Mouse (Mus musculus): Measurements from ENCODE around the gene Szrd1. TPM values are rescaled to one million over a fixed set of nuclear protein-coding genes. Genes with fewer than 3 reads are reported as not detected.
"Not testable (repeated sequence)": the region's sequence is repeated elsewhere in the genome, so short reads cannot be mapped to it uniquely, and the experiment has no call there.

The Szrd1 gene
- polyA plus RNA-seq, 1 experiment: 8.2 TPM

GRCm38 (mm10) chr4:141148009-141148801 lies 8.6 kb upstream of the Szrd1 start:
- Histone ChIP-seq H3K4me1 (ENCODE audit: control insufficient read depth, insufficient read depth, low read length) (peaks cover 5% of the 10 kb centered on the region), H3K36me3 (ENCODE audit: control insufficient read depth, insufficient read depth, low read length) (no peaks in the 10 kb centered on the region; the same call in 1 of the 2 replicates), H3K27ac (ENCODE audit: control insufficient read depth, insufficient read depth, low read depth, low read length) (peak overlapping the region; percentile 69), H3K4me3 (ENCODE audit: control insufficient read depth, low read depth, low read length) (peak overlapping the region; percentile 87), H3K27me3 (ENCODE audit: control insufficient read depth, insufficient read depth, low read length) (no peaks in the 10 kb centered on the region)
- TF ChIP-seq CTCF (IDR thresholded peaks at IDR 0.05; ENCODE audit: control insufficient read depth, insufficient read depth, insufficient replicate concordance, low read depth, low read length) (no peak), POLR2A (IDR thresholded peaks at IDR 0.05; ENCODE audit: control insufficient read depth, low read depth, low read length) (no peak)

GRCm38 (mm10) chr4:141147112-141148008 lies 7.8 kb upstream of the Szrd1 start, which contains the start of gene Fbxo42:
TSS of gene Fbxo42 (plus strand) at chr4:141147913.
- H3K4me3 ChIP-seq (ENCODE audit: control insufficient read depth, low read depth, low read length): peak within 1 kb of the TSS; percentile 87
- no peaks in the 10 kb centered on the region; the same call in 1 of the 2 replicates for H3K36me3 ChIP-seq (ENCODE audit: control insufficient read depth, insufficient read depth, low read length)
- no peaks in the 10 kb centered on the region for H3K27me3 ChIP-seq (ENCODE audit: control insufficient read depth, insufficient read depth, low read length)
- peak within 1 kb of the TSS; percentile 86 for H3K27ac ChIP-seq (ENCODE audit: control insufficient read depth, insufficient read depth, low read depth, low read length)
- H3K4me1 ChIP-seq (ENCODE audit: control insufficient read depth, insufficient read depth, low read length): peaks cover 5% of the 10 kb centered on the region
- TF ChIP-seq CTCF (IDR thresholded peaks at IDR 0.05; ENCODE audit: control insufficient read depth, insufficient read depth, insufficient replicate concordance, low read depth, low read length) (peak; percentile 50; the same call in 1 of the 2 replicates), POLR2A (IDR thresholded peaks at IDR 0.05; ENCODE audit: control insufficient read depth, low read depth, low read length) (peak; percentile 74)

DNA sequence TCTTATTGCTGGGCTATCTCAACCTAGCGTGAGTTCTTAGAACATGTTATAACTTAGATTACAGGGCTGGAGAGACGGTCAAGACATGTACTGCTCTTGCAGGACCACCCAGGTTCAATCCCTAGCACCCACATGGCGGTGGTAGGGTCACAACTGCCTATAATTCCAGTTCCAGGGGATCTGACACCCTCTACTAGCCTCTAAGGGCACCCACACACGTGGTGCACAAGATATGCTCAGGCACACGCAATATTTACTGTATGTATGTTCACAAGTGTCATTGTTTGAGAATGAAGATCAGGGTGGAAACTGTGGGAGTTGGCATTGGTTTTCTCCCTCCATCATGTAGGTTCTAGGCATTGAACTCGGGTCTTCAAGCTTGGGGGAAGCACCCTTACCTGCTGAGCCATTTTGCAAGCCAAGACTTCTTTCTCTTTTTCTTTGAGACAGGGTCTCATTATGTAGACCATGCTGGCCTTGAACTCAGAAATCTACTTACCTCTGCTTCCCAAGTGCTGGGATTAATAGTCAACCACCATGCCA lies 7.0 kb upstream of the Szrd1 start:
- H3K4me3 ChIP-seq (ENCODE audit: control insufficient read depth, low read depth, low read length): peak overlapping the region; percentile 41; the same call in 1 of the 2 replicates
- H3K4me1 ChIP-seq (ENCODE audit: control insufficient read depth, insufficient read depth, low read length): peaks cover 5% of the 10 kb centered on the region
- no peaks in the 10 kb centered on the region for H3K27me3 ChIP-seq (ENCODE audit: control insufficient read depth, insufficient read depth, low read length)
- TF ChIP-seq POLR2A (IDR thresholded peaks at IDR 0.05; ENCODE audit: control insufficient read depth, low read depth, low read length) (no peak), CTCF (IDR thresholded peaks at IDR 0.05; ENCODE audit: control insufficient read depth, insufficient read depth, insufficient replicate concordance, low read depth, low read length) (no peak)
- no peaks in the 10 kb centered on the region; the same call in 1 of the 2 replicates for H3K36me3 ChIP-seq (ENCODE audit: control insufficient read depth, insufficient read depth, low read length)
- H3K27ac ChIP-seq (ENCODE audit: control insufficient read depth, insufficient read depth, low read depth, low read length): no peak overlapping the region

DNA sequence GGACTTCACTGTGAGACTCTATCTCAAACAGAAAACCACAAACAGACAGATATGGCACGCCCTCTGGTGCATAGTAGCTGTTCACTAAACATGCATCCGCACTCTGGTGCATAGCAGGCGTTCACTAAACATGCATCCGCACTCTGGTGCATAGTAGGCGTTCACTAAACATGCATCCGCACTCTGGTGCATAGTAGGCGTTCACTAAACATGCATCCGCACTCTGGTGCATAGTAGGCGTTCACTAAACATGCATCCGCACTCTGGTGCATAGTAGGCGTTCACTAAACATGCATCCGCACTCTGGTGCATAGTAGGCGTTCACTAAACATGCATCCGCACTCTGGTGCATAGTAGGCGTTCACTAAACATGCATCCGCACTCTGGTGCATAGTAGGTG lies 5.5 kb upstream of the Szrd1 start:
- not testable (repeated sequence) for H3K27me3 ChIP-seq (ENCODE audit: control insufficient read depth, insufficient read depth, low read length); H3K4me1 ChIP-seq (ENCODE audit: control insufficient read depth, insufficient read depth, low read length); H3K27ac ChIP-seq (ENCODE audit: control insufficient read depth, insufficient read depth, low read depth, low read length); H3K4me3 ChIP-seq (ENCODE audit: control insufficient read depth, low read depth, low read length); H3K36me3 ChIP-seq (ENCODE audit: control insufficient read depth, insufficient read depth, low read length)

DNA sequence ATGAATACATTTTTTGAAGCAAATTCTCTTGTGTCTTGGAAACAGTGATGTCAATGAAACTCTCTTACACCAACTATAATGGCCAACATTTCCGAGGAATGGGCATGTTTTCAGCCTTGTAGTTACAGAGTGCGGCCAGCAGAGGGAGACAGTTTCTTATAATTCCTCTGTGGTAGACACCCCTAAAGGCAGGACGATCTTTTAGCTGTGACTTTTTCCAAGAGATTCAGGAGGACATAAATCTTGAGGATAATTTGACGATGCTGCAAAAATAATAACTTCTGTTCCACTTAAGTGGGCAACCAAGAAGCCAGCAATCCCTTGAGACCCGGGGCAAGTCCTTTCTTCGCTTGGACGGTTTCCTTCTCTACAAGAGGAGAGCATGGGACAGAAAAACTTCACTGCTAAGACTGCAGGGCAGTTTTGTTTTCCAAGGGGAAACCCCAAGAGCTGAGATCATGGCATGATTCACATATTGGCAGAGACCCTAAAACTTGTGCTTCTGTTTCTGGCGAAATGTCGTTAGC lies 2.8 kb upstream of the Szrd1 start:
- TF ChIP-seq CTCF (IDR thresholded peaks at IDR 0.05; ENCODE audit: control insufficient read depth, insufficient read depth, insufficient replicate concordance, low read depth, low read length): peak; percentile 28; the same call in 1 of the 2 replicates
- TF ChIP-seq POLR2A (IDR thresholded peaks at IDR 0.05; ENCODE audit: control insufficient read depth, low read depth, low read length): no peak
- no peaks in the 10 kb centered on the region for H3K27me3 ChIP-seq (ENCODE audit: control insufficient read depth, insufficient read depth, low read length)
- no peaks in the 10 kb centered on the region; the same call in 1 of the 2 replicates for H3K36me3 ChIP-seq (ENCODE audit: control insufficient read depth, insufficient read depth, low read length)
- no peak overlapping the region for H3K27ac ChIP-seq (ENCODE audit: control insufficient read depth, insufficient read depth, low read depth, low read length)
- H3K4me3 ChIP-seq (ENCODE audit: control insufficient read depth, low read depth, low read length): no peak overlapping the region
- H3K4me1 ChIP-seq (ENCODE audit: control insufficient read depth, insufficient read depth, low read length): peaks cover 6% of the 10 kb centered on the region

- Histone ChIP-seq H3K4me3 (ENCODE audit: control insufficient read depth, low read depth, low read length) (no peak overlapping the region), H3K36me3 (ENCODE audit: control insufficient read depth, insufficient read depth, low read length) (no peaks in the 10 kb centered on the region; the same call in 1 of the 2 replicates), H3K27me3 (ENCODE audit: control insufficient read depth, insufficient read depth, low read length) (no peaks in the 10 kb centered on the region), H3K4me1 (ENCODE audit: control insufficient read depth, insufficient read depth, low read length) (peaks cover 4% of the 10 kb centered on the region; the same call in 1 of the 2 replicates), H3K27ac (ENCODE audit: control insufficient read depth, insufficient read depth, low read depth, low read length) (no peak overlapping the region)
- TF ChIP-seq CTCF (IDR thresholded peaks at IDR 0.05; ENCODE audit: control insufficient read depth, insufficient read depth, insufficient replicate concordance, low read depth, low read length): no peak
- TF ChIP-seq POLR2A (IDR thresholded peaks at IDR 0.05; ENCODE audit: control insufficient read depth, low read depth, low read length): no peak
Observed at GRCm38 (mm10) chr4:141140967-141141366, 1.4 kb upstream of the Szrd1 start.

DNA sequence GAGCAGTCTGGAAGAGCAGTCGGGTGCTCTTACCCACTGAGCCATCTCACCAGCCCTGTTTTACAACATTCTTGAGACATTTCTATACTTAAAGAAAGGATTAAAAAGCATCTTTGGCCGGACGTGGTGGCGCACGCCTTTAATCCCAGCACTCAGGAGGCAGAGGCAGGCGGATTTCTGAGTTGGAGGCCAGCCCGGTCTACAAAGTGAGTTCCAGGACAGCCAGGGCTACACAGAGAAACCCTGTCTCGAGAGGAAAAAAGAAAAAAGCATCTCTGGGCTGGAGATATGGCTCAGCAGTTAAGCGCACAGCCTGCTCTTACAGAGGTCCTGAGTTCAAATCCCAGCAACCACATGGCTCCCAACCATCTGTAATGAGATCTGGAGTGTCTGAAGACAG lies 779 bp upstream of the Szrd1 start:
- H3K4me1 ChIP-seq (ENCODE audit: control insufficient read depth, insufficient read depth, low read length); H3K27me3 ChIP-seq (ENCODE audit: control insufficient read depth, insufficient read depth, low read length); H3K4me3 ChIP-seq (ENCODE audit: control insufficient read depth, low read depth, low read length); H3K27ac ChIP-seq (ENCODE audit: control insufficient read depth, insufficient read depth, low read depth, low read length); H3K36me3 ChIP-seq (ENCODE audit: control insufficient read depth, insufficient read depth, low read length): not testable (repeated sequence)
